Mouse (Mus musculus) mesoderm, embryonic 11.5 days (tissue): ENCODE measurements at regions not wholly inside any gene's neighbourhood (a gene's known extent, or its start where the extent isn't known, plus 50 kb on each side); places are given as distances from the start of the nearest gene placed in this dataset.

Experiments
- DNase-seq: peaks from one replicate; pipeline ENCODE4 v3.0.0-alpha.2; 2012; ENCODE audit warnings: low read depth, low spot score

DNA sequence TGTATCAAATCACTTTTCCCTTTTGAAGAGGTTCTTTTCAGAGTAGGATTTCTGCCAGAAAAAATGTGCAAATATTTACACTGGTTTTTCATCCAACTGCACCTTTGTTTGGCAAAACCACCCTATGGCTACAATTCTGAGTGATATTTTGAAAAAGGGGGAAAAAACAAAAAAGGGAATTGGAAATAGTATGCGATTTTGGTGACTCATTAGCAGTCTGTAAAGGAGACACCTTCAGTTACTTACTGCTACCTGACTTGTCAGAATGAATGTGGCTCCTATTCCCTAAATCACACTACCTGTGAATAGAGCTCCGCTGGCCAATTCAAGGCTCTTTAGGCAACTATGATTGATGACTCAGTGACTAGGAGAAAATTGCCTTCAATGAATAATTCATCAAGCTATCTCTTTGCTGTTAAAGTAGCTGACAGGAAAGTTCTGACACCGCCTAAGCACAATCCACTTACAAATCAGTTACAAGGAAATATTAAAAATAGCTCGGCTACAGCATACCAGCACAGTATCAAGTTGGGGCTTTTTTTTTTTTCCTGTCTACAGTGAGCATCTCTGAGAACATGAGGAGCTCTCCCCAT lies 560.8 kb downstream of the Gm43517 start:
- DNase-seq: peak; percentile 12

DNA sequence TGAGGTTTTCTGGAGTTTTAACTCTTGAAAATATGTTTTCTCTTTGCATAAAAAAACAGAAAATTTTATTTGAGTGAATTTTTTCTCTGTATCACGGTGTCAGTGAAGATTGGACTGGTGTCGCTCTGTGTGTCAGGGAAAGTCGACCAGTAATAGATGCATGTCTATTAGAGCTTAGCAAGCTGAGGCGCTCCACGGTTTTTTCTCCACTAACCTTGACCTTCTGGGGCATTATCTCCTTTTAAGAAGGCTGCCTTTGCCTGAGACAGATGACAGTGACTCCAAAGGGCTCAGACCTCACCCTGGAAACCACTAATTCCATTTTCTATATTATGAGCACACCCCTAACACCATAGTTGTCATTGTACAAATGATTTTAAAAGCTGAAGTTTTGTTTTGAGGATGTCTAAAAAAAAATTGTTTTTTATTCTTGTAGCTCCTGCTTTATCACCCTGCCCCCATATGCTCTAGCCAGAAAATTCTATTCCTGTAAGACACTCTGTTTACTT lies 561.8 kb downstream of the Gm43517 start:
- no peak for DNase-seq

DNA sequence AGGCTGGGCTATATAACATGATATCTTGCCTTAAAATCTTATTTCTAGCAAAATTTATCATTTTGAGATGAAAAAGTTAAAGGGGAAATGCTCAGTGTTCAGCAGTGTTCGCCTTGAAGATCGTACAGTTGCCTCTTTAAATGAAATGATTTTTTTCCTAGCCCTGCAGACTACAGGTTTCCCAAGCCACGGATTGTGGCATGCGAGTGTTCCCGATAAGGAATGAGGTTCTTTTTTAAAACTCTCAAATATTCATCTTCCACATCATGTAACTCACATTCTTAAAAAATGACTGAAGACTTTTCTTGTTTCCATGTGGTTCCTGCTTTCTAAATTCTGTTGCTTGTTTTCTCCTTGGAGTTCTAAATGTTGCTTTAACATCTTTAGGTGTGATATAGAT lies 566.0 kb downstream of the Gm43517 start:
- DNase-seq: no peak

DNA sequence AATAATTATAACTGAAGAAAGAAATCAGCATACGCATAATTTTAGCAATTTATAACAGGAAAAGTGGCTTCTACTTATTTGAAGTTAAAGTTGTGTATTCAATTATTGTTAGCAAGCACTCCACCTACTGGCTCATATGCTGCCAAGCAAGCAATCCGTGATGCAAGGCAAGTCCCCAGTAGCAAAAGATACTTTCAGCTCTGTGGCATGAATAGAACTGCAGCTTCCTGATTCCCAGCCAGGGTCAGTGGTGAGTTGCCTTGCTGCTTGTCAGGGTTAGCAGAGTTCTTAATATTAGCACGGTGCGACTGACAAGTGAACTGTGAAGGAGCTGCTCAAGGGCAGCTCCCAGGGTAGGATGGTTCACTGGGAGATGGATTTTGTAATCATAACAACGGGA lies 566.8 kb downstream of the Gm43517 start:
- DNase-seq: peak; percentile 13

DNA sequence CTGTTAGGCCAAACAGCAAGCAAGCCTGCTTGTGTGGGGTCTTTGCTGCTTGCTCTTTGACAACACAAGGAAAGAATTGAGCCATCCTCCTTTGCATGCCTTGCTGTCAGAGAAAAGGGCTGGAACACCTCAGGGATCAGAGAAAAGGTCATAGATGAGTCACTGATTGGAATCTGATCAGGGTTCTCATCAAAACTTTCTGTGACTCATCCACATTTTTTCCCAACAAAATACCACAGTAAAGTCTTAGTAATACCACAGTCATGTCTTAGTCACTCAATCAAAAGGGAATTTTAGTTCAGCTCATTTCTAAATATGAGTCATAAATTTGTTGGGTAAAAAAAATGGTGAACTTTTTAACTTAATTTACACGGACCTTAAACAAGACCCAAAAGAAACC lies 583.1 kb downstream of the Gm43517 start:
- no peak for DNase-seq

DNA sequence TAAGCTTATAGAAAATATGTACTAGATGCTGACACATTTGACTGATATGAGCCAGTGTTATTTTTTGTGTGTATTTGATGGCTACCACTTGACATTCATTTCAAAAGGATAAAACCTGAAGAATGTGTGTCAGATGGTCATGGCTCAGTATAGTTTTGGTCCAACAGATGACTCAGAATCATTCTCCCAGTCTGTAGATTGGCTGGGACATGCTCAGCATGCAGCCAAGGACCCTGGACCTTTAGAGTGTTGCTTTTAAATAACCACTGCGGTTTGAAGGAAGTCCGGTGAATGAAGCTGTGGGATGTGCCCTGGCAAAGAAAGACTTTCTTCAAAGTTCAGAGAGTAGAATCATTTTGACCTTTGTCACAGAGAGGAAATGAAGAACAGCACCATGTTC lies 584.6 kb downstream of the Gm43517 start:
- DNase-seq: no peak

DNA sequence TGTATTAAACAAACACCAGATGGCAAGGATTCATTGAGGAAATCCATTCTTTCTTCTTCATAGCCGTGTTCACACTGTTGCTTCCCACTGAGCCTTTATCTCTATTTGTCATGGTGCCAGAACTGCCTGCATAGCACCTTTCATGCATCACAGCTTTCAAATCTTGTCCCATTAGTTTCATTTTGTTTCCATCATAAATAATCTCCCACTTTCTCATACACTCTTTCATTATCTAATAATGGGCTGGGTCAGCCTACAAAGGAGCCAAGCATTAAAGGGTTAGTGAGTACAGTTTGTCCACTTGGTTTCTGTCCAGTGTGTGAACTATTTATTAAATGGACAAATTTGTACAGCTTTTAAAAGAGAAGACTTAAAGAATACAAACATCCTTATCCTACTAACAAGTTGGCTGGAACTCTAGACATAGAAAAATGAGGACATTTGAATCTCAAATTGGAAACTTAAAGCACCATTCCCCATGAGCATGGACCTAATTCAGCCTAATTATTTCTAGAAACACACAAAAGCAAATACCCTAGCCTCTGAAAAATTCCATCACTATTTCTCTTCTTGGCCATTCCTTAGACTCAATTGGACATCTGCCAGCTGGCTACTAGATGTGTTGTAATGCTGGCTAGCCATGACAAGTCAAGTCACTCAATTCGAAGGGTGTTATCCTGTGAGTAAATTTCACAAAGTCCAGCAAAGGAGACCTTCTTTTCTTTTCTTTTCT lies 589.8 kb downstream of the Gm43517 start:
- DNase-seq: peak; percentile 42

DNA sequence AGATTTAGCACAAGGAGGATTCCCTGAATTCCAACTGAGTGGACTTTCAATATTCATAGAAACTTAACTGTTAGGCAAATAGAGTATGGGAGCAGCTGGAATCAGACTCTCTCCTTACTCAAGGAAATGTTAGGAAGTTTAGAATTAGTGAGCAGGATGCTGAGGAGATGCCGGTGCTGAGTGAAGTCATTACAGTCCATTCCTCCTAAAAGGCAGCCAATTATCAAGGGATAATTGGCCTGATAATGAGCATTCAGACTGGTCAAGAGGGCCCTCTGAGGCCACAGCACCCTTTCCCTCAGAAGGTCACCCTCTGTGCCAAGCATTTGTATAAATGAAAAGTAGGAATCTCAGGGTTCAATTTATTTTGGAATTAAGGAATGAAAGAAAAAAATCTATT lies 590.6 kb downstream of the Gm43517 start:
- no peak for DNase-seq

DNA sequence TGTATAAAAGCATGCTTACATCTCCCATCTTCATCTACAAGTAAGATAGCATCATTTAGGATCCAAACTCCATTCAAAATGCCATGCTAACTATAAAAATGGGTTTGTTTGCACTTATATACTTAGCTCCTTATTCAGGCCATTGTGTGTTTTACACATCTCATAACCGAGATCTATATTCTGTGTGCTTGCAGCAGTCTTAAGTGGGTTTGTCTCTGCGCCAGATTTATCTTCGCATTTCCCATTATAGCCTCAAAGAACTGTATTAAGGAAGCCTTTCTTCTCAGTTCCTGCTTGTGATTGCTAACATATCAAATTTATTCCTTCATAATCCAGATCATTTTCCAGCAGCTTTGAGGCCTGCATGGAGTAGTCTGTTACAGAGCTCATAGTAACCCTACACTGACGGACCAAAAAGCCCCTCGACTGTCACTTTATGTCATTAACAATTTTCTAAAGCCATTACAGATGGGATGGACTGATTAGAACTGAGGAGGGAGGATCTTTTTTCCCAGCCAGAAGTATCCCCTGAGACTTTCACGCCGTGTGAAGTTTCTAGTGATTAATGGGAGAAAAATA lies 607.6 kb downstream of the Gm43517 start:
- DNase-seq: peak; percentile 29

DNA sequence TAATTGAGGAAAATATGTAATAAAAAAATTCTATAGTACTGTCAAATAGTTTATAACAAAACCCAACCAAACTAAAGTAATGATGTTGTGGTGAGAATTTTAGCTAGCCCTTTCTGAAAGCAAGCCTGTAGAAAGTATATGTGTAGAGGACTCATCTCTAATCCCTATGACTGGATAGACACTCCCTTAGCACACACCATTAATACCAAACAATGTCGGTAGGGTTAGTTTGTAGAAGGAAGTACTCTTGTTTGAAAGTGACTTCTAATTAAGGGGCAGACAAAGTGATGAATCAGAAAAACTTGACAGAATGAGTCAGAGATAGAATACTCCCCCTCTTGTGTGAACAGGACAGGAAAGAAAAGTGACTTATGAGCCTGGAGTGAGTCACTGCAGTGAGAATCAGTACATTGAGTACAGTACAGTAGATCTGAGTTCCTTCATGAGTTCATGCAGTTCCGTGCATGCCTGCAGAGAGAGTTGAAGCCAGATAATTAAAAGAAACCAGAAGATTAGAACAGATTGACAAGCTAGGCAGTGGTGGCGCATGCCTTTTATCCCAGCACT lies 610.0 kb downstream of the Prkd1 start:
- no peak for DNase-seq

DNA sequence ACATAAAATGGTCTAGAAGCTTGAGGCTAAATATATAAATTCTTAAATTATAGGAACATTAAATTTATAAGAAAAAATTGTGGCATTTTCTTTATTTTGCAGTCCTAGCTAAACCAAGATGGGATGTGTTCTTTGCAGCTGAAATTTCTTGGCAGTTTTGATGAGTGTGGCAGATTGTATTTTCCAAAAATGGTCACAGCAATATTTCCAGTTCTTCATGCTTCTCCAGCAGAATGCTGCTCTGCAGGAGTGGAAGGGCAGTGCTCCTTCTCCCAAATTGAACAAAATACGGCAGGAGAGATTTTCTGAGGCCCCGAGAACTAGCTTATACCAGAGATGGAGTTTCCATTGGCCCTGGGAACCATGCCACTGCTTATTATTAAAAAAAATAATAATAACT lies 587.6 kb downstream of the Prkd1 start:
- DNase-seq: no peak

GRCm38 (mm10) chr12:50066394-50066793 lies 582.5 kb downstream of the Prkd1 start:
- DNase-seq: no peak

DNA sequence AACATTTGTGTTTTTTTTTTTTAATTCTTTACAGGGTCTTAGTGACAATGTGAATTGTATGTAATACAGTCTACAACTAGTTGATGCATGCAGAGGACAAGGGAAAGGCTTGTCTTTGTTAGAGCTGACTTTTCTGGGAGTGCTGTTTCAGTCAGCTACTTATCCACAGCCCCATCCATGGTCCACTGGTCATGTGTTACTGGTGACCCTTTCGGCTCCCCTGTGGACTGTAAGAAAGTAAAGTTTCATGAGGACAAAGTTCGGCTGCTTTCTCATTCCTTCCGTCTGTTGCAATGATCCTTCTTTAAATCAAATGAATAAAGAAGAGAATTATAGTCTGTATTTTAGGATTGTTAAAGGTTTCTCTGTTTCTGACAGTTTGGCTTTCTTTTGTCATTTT lies 577.1 kb downstream of the Prkd1 start:
- no peak for DNase-seq

DNA sequence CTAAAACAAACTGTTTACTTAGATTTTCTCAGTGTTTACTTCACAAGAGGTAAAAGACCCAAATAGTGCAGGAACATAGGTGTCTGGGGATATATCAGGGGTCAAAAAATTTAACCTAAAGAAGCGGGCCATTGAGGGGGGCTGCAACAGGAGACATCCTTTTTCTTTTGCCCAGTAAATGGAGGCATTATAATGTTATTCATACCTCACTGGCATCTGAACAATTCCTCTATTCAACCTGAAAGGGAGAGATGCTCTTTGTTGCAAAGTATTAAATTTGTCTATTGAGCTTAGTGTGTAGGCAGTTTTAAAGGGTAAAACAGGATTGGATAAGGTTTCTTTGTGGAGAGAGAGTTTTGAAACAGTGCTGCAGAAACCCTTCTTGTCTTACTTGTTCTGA lies 576.5 kb downstream of the Prkd1 start:
- DNase-seq: no peak

DNA sequence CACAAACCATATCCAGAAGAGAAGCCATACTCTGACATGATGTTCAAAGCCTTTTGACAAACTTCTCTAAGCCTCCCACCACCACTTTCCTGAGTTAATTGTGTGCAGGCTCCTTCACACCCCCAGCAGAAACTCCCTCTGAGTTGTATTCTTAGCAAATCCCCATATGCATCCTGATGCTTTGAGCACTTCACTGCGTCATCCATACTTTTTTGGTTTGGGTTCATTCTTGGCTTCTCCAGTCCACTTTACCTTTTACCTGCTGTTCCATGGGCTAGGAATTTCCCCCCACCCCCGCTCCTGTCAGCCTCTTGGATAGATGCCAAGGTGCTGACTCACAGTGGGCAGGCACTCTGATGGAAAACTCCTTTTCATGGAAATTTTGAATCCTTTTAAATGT lies 575.2 kb downstream of the Prkd1 start:
- peak; percentile 3 for DNase-seq

GRCm38 (mm10) chr12:50081157-50081556 lies 567.7 kb downstream of the Prkd1 start:
- DNase-seq: no peak

DNA sequence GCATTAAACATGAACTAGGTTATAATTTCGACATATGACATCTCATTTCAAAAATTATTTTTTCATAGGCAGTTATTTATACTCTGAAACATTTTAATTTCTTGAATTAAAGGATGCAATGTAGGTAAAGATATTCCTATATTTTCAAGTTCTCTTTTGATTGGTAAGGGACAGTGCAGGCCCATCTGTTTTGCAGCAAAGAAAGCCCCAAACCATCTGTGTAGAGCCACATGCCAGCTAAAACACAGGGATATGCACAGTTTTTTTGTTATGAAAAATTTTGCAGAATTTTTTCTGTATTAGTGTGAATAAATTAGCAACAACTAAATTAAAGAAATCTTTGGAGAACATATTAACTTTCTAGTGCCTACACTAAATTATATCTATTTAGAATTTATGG lies 567.3 kb downstream of the Prkd1 start:
- DNase-seq: no peak

DNA sequence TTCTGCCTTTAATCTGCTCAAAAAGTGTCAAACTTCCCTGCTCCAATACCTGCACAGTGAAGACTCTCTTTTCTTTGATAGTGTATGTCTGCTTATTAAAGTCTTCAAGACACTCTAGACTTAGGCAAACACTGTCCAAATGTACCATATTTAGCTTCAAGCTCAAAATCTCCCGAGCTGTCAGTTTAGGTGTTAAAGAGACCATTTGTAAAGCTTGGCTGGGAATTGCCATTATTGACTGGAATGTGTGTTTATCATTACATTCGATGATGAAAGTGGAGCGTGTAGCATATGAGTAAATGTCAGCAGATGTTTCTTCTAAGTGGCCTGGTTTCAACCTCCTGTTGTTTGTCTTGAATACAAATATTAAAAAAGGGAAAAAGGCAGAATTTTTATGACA lies 564.4 kb downstream of the Prkd1 start:
- DNase-seq: no peak

- DNase-seq: no peak
These were observed 537.5 kb downstream of the Prkd1 start for GRCm38 (mm10) chr12:50111246-50112044.

- DNase-seq: no peak
These were observed 536.8 kb downstream of the Prkd1 start for GRCm38 (mm10) chr12:50112081-50112491.

DNA sequence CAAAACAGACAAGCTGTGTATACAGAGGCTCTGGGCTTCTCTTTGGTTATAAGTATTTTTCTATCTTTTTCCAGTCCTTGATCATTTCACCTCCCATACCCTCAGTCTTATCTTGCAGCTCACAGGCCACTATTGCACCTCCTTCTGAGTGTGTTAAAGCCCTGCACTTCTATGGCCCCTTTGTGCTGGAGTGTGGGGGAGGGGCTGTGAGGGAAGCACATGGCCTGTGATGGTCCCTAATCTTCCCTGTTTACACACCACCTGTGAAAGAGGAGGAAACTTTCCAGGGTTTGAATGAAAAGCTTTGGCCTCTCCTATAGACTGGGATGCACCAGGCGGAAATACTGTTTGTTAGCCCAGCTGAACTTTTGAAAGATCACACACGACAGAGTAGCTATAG lies 533.0 kb downstream of the Prkd1 start:
- no peak for DNase-seq

GRCm38 (mm10) chr12:50118346-50118745 lies 530.6 kb downstream of the Prkd1 start:
- DNase-seq: no peak
